Mouse (Mus musculus) MEL (cell line): ENCODE measurements at regions not wholly inside any gene's neighbourhood (a gene's known extent, or its start where the extent isn't known, plus 50 kb on each side); places are given as distances from the start of the nearest gene placed in this dataset.

Experiments
- DNase-seq: peaks from one replicate; pipeline ENCODE4 v3.0.0; 2011; ENCODE audit warnings: low read depth, low spot score
- H3K27ac ChIP-seq: 2 replicates; pipeline ENCODE4 v1.5.1; 2012; ENCODE audit warnings: low read depth, mild to moderate bottlenecking, control low read depth, low read length, moderate library complexity; ENCODE audit not compliant: control insufficient read depth
- H3K27me3 ChIP-seq, 2 experiments: fragments of 150-350 bp in 1 of 2; sonication (generic) in 1 of 2; 2 replicates each; pipeline ENCODE4 v1.6.1; 2012; ENCODE audit warnings: low read length in 2 of 2, mild to moderate bottlenecking in 2 of 2, improper control_type of control experiment in 1 of 2, moderate library complexity in 1 of 2; ENCODE audit not compliant: insufficient read depth in 2 of 2, control insufficient read depth in 1 of 2
- H3K36me3 ChIP-seq, 2 experiments: 2 replicates each; pipeline ENCODE4 v1.6.1; 2012 to 2014; ENCODE audit warnings: low read length in 2 of 2, improper control_type of control experiment in 1 of 2, inconsistent platforms in 1 of 2, mild to moderate bottlenecking in 1 of 2; ENCODE audit not compliant: insufficient read depth in 2 of 2, control insufficient read depth in 1 of 2
- H3K4me1 ChIP-seq, 2 experiments: fragments of 150-350 bp in 1 of 2; sonication (generic) in 1 of 2; 2 replicates each; pipeline ENCODE4 v1.6.1; 2012; ENCODE audit warnings: low read length in 2 of 2, improper control_type of control experiment in 1 of 2, mild to moderate bottlenecking in 1 of 2; ENCODE audit not compliant: insufficient read depth in 2 of 2, control insufficient read depth in 1 of 2
- H3K4me3 ChIP-seq, 2 experiments: fragments of 150-350 bp in 1 of 2; sonication (generic) in 1 of 2; 2 replicates each; pipeline ENCODE4 v1.5.1; 2012; ENCODE audit warnings: low read depth in 2 of 2, low read length in 2 of 2, mild to moderate bottlenecking in 2 of 2, moderate library complexity in 2 of 2, control low read depth in 1 of 2, improper control_type of control experiment in 1 of 2; ENCODE audit not compliant: control insufficient read depth in 1 of 2, insufficient read depth in 1 of 2
- H3K79me2 ChIP-seq: 2 replicates; pipeline ENCODE4 v1.6.1; 2012; ENCODE audit warnings: mild to moderate bottlenecking, low read length, moderate library complexity; ENCODE audit not compliant: control insufficient read depth, poor library complexity, insufficient read depth
- H3K9ac ChIP-seq: 2 replicates; pipeline ENCODE4 v1.6.1; 2012; ENCODE audit warnings: low read depth, mild to moderate bottlenecking, control low read depth, low read length, moderate library complexity; ENCODE audit not compliant: control insufficient read depth, poor library complexity, severe bottlenecking
- H3K9me3 ChIP-seq: fragments of 150-350 bp; sonication (generic); replicated peaks from 2 replicates; pipeline ENCODE4 v1.6.1; 2012; ENCODE audit warnings: mild to moderate bottlenecking, low read length, improper control_type of control experiment, moderate library complexity; ENCODE audit not compliant: insufficient read depth
- CTCF ChIP-seq, 3 experiments: IDR thresholded peaks in 2 of 3; conservative IDR thresholded peaks in 1 of 3; 2 replicates each; pipeline ENCODE4 v1.5.1; 2011 to 2012; ENCODE audit warnings: low read length in 3 of 3, low read depth in 2 of 3, mild to moderate bottlenecking in 2 of 3, improper control_type of control experiment in 1 of 3, inconsistent platforms in 1 of 3, mixed read lengths in 1 of 3, moderate library complexity in 1 of 3; ENCODE audit not compliant: control insufficient read depth in 1 of 3, insufficient read depth in 1 of 3, poor library complexity in 1 of 3, severe bottlenecking in 1 of 3
- ELF1 ChIP-seq: IDR thresholded peaks from 2 replicates; pipeline ENCODE4 v1.6.1; 2014; ENCODE audit warnings: low read depth, mild to moderate bottlenecking, inconsistent platforms, low read length, improper control_type of control experiment, moderate library complexity
- EP300 ChIP-seq, 2 experiments: IDR thresholded peaks; 2 replicates each; pipeline ENCODE4 v1.6.1; 2011; ENCODE audit warnings: improper control_type of control experiment in 2 of 2, low read length in 2 of 2, low read depth in 1 of 2, mild to moderate bottlenecking in 1 of 2
- ETS1 ChIP-seq: IDR thresholded peaks from 2 replicates; pipeline ENCODE4 v1.6.1; 2012; ENCODE audit warnings: low read depth, mild to moderate bottlenecking, inconsistent platforms, low read length, improper control_type of control experiment, moderate library complexity
- GABPA ChIP-seq: IDR thresholded peaks from 2 replicates; pipeline ENCODE4 v1.6.1; 2012; ENCODE audit warnings: low read depth, mild to moderate bottlenecking, inconsistent platforms, low read length, improper control_type of control experiment, moderate library complexity
- GATA1 ChIP-seq: IDR thresholded peaks from 2 replicates; pipeline ENCODE4 v1.6.1; 2011; ENCODE audit warnings: low read depth, low read length, improper control_type of control experiment
- JUND ChIP-seq: IDR thresholded peaks from 2 replicates; pipeline ENCODE4 v1.6.1; 2011; ENCODE audit warnings: low read depth, mild to moderate bottlenecking, improper control_type of control experiment, low read length
- KAT2A ChIP-seq: conservative IDR thresholded peaks from 2 replicates; pipeline ENCODE4 v1.6.1; 2012; ENCODE audit warnings: low read depth, low read length, improper control_type of control experiment, inconsistent platforms
- MAX ChIP-seq: IDR thresholded peaks from 2 replicates; pipeline ENCODE4 v1.6.1; 2011; ENCODE audit warnings: low read length, improper control_type of control experiment
- MAZ ChIP-seq: IDR thresholded peaks from 2 replicates; pipeline ENCODE4 v1.6.1; 2012; ENCODE audit warnings: low read depth, mild to moderate bottlenecking, inconsistent platforms, low read length, improper control_type of control experiment
- MEF2A ChIP-seq: IDR thresholded peaks from 2 replicates; pipeline ENCODE4 v1.6.1; 2014; ENCODE audit warnings: low read depth, mild to moderate bottlenecking, inconsistent platforms, low read length, improper control_type of control experiment; ENCODE audit not compliant: poor library complexity, insufficient replicate concordance, severe bottlenecking; ENCODE audit errors: extremely low read depth
- MXI1 ChIP-seq: IDR thresholded peaks from 2 replicates; pipeline ENCODE4 v1.6.1; 2011; ENCODE audit warnings: mild to moderate bottlenecking, low read depth, low read length, improper control_type of control experiment
- POLR2AphosphoS2 ChIP-seq: IDR thresholded peaks from 2 replicates; pipeline ENCODE4 v1.6.1; 2011; ENCODE audit warnings: low read length, improper control_type of control experiment
- POLR2AphosphoS5 ChIP-seq: IDR thresholded peaks from 2 replicates; pipeline ENCODE4 v1.6.1; 2012; ENCODE audit warnings: low read depth, borderline replicate concordance, mild to moderate bottlenecking, inconsistent platforms, low read length, moderate library complexity, mixed read lengths
- RAD21 ChIP-seq: IDR thresholded peaks from 2 replicates; pipeline ENCODE4 v1.6.1; 2011; ENCODE audit warnings: mild to moderate bottlenecking, low read depth, low read length, improper control_type of control experiment
- RCOR1 ChIP-seq: IDR thresholded peaks from 2 replicates; pipeline ENCODE4 v1.6.1; 2012; ENCODE audit warnings: low read depth, mild to moderate bottlenecking, inconsistent platforms, low read length, improper control_type of control experiment
- SIN3A ChIP-seq: IDR thresholded peaks from 2 replicates; pipeline ENCODE4 v1.6.1; 2012; ENCODE audit warnings: low read length, improper control_type of control experiment, inconsistent platforms
- SMC3 ChIP-seq: IDR thresholded peaks from 2 replicates; pipeline ENCODE4 v1.6.1; 2011; ENCODE audit warnings: low read depth, low read length, improper control_type of control experiment
- TAL1 ChIP-seq: IDR thresholded peaks from 2 replicates; pipeline ENCODE4 v1.6.1; 2012; ENCODE audit warnings: mild to moderate bottlenecking, inconsistent platforms, low read length, moderate library complexity, mixed read lengths
- TBP ChIP-seq: IDR thresholded peaks from 2 replicates; pipeline ENCODE4 v1.8.0; 2011; ENCODE audit warnings: low read depth, low read length, improper control_type of control experiment
- TCF12 ChIP-seq: IDR thresholded peaks from 2 replicates; pipeline ENCODE4 v1.6.1; 2014; ENCODE audit warnings: low read depth, mild to moderate bottlenecking, inconsistent platforms, low read length, improper control_type of control experiment, moderate library complexity
- UBTF ChIP-seq: IDR thresholded peaks from 2 replicates; pipeline ENCODE4 v1.6.1; 2012; ENCODE audit warnings: low read depth, mild to moderate bottlenecking, inconsistent platforms, low read length, improper control_type of control experiment, moderate library complexity, borderline replicate concordance; ENCODE audit not compliant: insufficient read depth
- ZC3H11A ChIP-seq: IDR thresholded peaks from 2 replicates; pipeline ENCODE4 v1.6.1; 2012; ENCODE audit warnings: low read depth, mild to moderate bottlenecking, inconsistent platforms, low read length, improper control_type of control experiment
- ZKSCAN1 ChIP-seq: IDR thresholded peaks from 2 replicates; pipeline ENCODE4 v1.6.1; 2012; ENCODE audit warnings: low read depth, mild to moderate bottlenecking, inconsistent platforms, low read length, improper control_type of control experiment, moderate library complexity
- ZNF384 ChIP-seq: IDR thresholded peaks from 2 replicates; pipeline ENCODE4 v1.6.1; 2012; ENCODE audit warnings: low read depth, mild to moderate bottlenecking, inconsistent platforms, low read length, improper control_type of control experiment

DNA sequence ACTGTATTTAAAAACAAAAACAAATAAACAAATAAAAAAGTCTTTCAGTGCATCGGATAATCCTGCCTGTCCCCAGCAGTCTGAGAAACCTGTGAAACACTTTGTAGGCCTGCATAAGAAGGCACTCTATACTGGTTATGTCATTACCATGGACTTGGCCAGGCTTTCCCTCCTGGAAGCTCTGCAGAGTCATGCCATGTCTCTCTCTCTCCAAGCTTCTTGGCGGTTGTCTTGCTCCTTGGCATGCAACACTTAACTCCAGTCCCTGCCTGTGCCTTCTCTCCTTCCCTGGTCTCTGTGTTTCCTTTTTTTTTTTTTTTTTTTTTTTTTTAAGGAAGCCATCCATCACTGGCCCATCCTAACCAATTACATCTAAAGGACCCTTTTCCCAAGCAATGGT lies 458.7 kb upstream of the Cdh11 start:
- Histone ChIP-seq H3K9me3 (no peaks in the 10 kb centered on the region), H3K27me3 (no peaks in the 10 kb centered on the region), H3K27ac (no peak overlapping the region), H3K4me3 (no peak overlapping the region)
- no peak for DNase-seq
- no peak for TF ChIP-seq ZNF384
- no peak for TF ChIP-seq SMC3
- TF ChIP-seq ZKSCAN1, result no peak
- no peak for TF ChIP-seq POLR2AphosphoS5
- no peak for TF ChIP-seq JUND
- no peak for TF ChIP-seq POLR2AphosphoS2
- TF ChIP-seq MEF2A, result no peak
- TF ChIP-seq MXI1, result no peak
- no peak for TF ChIP-seq GABPA
- no peak for TF ChIP-seq TBP
- no peak for TF ChIP-seq CTCF (IDR thresholded peaks at IDR 0.05 in 2 of 3, conservative IDR thresholded peaks at IDR 0.05 in 1 of 3; ENCODE audit: control insufficient read depth in 1 of 3, insufficient read depth in 1 of 3, low read depth in 2 of 3, low read length in 3 of 3, poor library complexity in 1 of 3, severe bottlenecking in 1 of 3)
- no peak for TF ChIP-seq MAZ
- TF ChIP-seq UBTF, result no peak
- TF ChIP-seq KAT2A, result no peak
- TF ChIP-seq, all 39 proteins: peak for 0
- H3K4me1 ChIP-seq, result no peaks in the 10 kb centered on the region
- no peaks in the 10 kb centered on the region for H3K36me3 ChIP-seq
- no peaks in the 10 kb centered on the region for H3K79me2 ChIP-seq
- H3K9ac ChIP-seq, result no peak overlapping the region

DNA sequence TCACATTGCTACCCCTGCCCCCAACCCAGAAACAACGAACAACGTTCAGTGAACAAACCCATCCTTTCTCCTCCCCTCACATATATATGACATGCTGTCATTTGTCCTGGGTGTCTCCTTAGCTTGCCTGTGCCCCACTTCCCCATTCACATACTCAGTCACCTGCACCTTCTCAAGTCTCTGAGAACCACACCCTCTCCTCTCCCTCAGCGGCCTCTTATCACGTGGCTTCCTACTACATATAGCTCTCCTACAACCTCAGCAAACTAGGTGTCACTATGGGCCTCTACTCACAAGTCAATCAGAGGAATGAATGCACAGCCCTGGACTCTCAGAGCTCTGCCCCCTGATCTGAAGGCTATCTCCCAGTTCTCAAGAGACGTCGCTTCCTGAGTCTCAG lies 459.2 kb upstream of the Cdh11 start:
- Histone ChIP-seq H3K27me3 (no peaks in the 10 kb centered on the region), H3K9ac (no peak overlapping the region), H3K9me3 (no peaks in the 10 kb centered on the region), H3K36me3 (no peaks in the 10 kb centered on the region), H3K79me2 (no peaks in the 10 kb centered on the region), H3K4me3 (no peak overlapping the region), H3K4me1 (no peaks in the 10 kb centered on the region), H3K27ac (no peak overlapping the region)
- TF ChIP-seq TBP (no peak), UBTF (no peak), EP300 (IDR thresholded peaks at IDR 0.05; ENCODE audit: low read depth in 1 of 2, low read length in 2 of 2) (no peak), ETS1 (no peak), POLR2AphosphoS2 (no peak), KAT2A (no peak), TCF12 (no peak), MAX (no peak), ELF1 (no peak), RCOR1 (no peak), SIN3A (no peak), POLR2AphosphoS5 (no peak), RAD21 (no peak), ZKSCAN1 (no peak), SMC3 (no peak), MEF2A (no peak), GATA1 (no peak), ZC3H11A (no peak), TAL1 (no peak)
- no peak for DNase-seq
